Mouse (Mus musculus): ENCODE data around the gene Sugp1.
"Not testable (repeated sequence)": the region's sequence is repeated elsewhere in the genome, so short reads cannot be mapped to it uniquely, and the experiment has no call there.

The Sugp1 gene

GRCm38 (mm10) chr8:70049662-70050061 is 7.0 kb downstream of the Sugp1 start:
- DNase-seq: no peak

- DNase-seq: not testable (repeated sequence)
Measured at GRCm38 (mm10) chr8:70050434-70050833, 7.8 kb downstream of the Sugp1 start.

DNA sequence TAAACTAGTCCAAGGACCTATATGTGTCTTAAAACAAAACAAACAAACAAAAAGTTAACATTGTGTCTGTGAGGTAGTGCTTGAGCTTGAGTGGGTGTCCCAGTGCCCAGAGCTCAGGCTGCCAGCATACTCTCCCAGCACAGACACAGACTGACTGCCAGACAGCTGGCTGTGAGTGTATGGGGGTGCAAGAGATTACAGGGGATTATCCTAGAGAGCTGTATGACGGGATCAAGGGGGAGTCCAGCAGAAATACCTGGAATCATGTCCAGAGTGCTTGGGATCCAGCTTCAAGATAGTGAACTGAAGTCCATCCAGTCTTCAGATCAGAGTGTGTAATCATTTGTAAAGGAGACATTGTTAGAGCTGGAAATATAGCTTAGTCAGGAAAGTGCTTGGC is 15.1 kb downstream of the Sugp1 start:
- DNase-seq: no peak

DNA sequence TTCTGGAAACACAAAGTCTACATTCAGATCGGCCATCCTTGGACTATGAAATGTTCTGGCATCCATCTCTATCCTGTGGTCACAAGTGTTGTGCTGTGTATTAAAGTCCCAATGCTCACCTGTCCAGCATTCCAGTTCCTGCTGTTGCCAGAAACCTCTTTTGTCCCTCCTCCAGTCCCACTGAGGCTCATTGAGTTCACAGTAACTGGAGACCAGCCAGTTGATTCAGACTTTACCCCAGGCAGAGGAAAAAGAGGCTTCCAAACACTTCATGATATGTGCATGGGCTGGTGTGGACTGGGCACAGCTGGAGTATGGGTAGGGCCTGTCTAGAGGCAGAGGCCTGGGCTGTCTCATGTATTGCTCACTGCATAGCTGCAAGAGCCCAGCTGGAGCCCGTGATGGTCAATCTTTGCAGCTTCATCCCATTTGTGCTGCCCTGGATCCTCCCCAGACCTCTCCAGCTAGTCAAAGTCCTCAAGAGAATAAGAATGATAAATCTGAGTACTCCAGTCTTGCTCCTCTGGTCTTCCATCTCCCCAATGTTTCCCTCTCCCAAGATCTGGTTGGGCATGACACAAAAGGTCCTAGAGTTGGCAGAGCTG is 29.3 kb downstream of the Sugp1 start:
- no peak for DNase-seq

GRCm38 (mm10) chr8:70072441-70073069 is 29.9 kb downstream of the Sugp1 start, which contains the start of gene Tm6sf2:
TSS of gene Tm6sf2 (plus strand) at chr8:70072924.
- no peak for DNase-seq

GRCm38 (mm10) chr8:70073120-70073519 is 30.5 kb downstream of the Sugp1 start:
- no peak for DNase-seq

DNA sequence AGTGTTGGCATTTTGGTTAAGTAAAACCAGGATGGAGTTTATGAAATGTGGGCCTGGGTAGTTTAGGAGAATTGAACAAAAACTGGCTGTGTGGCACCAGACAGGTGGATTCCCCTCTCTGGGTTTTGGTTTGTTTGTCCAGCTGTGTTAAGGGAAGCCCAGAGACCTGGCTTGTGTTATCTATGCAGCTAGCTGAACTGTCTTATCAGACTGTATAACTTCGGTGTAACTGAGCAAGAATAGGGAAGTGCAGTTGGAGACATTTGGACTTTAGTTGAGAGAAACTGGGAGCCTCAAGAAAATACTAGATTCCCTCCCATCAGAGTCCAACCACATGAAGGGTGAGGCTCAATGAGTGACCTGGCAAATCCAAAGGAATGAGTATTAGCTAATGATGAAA is 31.1 kb downstream of the Sugp1 start:
- no peak for DNase-seq

- DNase-seq: no peak
Measured at GRCm38 (mm10) chr8:70081976-70082375, 39.4 kb downstream of the Sugp1 start.

GRCm38 (mm10) chr8:70083285-70083684 is 40.7 kb downstream of the Sugp1 start, which contains the start of gene Hapln4:
TSS of gene Hapln4 (plus strand) at chr8:70083457.
- peak; percentile 84 for DNase-seq

DNA sequence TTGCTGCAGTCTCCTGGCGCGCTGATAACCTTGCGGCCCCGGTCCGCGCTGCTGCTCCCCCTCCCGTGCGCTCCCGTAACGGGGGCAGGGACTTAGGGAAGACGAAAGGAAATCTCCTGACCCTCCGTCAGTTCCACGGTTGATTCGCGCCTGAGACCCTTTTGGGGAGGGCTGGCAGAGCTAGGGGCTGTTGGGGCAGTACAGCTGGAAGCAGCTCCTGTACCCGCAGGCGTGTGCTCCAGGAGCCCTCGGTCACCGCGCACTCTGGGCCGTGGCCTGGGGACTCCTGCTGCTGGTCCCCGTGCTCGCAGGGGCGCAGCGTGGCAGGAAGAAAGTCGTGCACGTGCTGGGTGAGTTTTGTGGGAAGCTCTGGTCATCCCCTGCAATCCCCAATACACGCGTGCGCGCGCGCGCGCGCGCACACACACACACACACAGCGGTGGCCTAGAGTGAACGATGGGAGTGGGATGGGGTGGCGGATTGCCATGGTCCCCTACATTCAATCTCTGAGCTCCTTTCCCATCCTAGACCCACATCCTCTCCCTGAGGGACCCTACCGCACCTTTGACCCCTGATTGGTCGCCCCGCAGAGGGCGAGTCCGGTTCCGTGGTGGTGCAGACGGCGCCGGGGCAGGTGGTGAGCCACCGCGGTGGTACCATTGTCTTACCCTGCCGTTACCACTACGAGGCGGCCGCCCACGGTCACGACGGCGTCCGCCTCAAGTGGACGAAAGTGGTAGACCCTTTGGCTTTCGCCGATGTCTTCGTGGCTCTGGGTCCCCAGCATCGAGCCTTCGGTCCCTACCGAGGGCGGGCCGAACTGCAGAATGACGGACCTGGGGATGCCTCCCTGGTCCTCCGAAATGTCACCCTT is 41.8 kb downstream of the Sugp1 start:
- no peak for DNase-seq

DNA sequence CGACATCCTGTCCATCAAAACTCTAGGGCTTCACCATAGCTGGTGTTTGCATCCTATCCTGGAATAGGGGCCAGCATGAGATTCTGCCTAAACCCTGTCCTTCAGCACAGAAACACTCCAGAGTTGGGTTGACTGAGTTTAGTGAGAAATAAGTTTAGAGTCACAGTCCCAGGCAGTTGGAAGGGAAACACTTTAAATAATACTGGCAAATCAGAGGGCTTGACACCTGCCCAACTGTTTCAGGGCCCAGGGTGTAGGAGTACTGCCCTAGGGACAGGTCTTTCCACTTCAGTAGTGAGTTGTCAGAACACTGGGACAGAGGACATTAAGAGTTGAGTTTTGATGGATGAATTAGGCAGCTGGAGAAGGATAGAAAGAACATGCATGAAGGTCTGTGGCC is 43.5 kb downstream of the Sugp1 start:
- DNase-seq: no peak

- DNase-seq: no peak
Measured at GRCm38 (mm10) chr8:70087237-70087636, 44.6 kb downstream of the Sugp1 start.

GRCm38 (mm10) chr8:70087836-70088650 is 45.4 kb downstream of the Sugp1 start:
- peak; percentile 69 for DNase-seq

- peak; percentile 37 for DNase-seq
Measured at GRCm38 (mm10) chr8:70089296-70089960, 46.8 kb downstream of the Sugp1 start.

- DNase-seq: no peak
Measured at GRCm38 (mm10) chr8:70092786-70093185, 50.2 kb downstream of the Sugp1 start.

GRCm38 (mm10) chr8:70099276-70099675 is 56.7 kb downstream of the Sugp1 start:
- peak; percentile 70 for DNase-seq

DNA sequence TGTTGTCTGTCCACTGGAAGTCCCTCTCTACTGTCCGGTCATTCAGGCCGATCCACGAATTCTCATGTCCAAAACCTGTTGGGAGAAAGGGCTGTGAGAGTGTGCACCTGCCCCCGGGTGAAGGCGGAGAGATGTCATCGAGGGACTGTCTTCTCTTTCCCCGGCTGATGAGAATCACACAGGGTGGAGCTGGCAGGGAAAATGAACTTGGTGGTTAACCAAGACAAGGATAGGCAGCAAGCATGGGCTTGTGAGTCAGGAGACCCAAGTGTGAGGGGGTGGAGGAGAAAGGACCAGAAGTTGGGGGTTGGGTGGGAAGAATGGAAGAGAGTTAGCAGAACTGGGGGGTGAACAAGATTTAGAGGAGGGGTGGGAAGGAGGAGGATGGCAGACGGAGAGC is 57.6 kb downstream of the Sugp1 start:
- peak; percentile 76 for DNase-seq

GRCm38 (mm10) chr8:70104506-70104905 is 61.9 kb downstream of the Sugp1 start:
- DNase-seq: no peak

- DNase-seq: no peak
Measured at GRCm38 (mm10) chr8:70104922-70105321, 62.3 kb downstream of the Sugp1 start.

GRCm38 (mm10) chr8:70110451-70110850 is 67.8 kb downstream of the Sugp1 start:
- DNase-seq: no peak

- no peak for DNase-seq
Measured at GRCm38 (mm10) chr8:70111192-70111795, 68.7 kb downstream of the Sugp1 start.

Data from right cerebral cortex, adult 18-20 months (tissue).